Mouse (Mus musculus) c-Kit-positive CD71-positive TER-119-negative erythroid progenitor cells, embryonic 14.5 days (primary cell): ENCODE results near the gene Cep83.
A peak's percentile ranks its signal among the peaks of the same experiment; 100 is the strongest.
"Not testable (repeated sequence)": the region's sequence is repeated elsewhere in the genome, so short reads cannot be mapped to it uniquely, and the experiment has no call there.

ENCODE experiments used
- DNase-seq: peaks from one replicate; pipeline ENCODE4 v3.0.0-alpha.2; 2013; ENCODE audit warnings: low read depth

Cep83 gene

DNA sequence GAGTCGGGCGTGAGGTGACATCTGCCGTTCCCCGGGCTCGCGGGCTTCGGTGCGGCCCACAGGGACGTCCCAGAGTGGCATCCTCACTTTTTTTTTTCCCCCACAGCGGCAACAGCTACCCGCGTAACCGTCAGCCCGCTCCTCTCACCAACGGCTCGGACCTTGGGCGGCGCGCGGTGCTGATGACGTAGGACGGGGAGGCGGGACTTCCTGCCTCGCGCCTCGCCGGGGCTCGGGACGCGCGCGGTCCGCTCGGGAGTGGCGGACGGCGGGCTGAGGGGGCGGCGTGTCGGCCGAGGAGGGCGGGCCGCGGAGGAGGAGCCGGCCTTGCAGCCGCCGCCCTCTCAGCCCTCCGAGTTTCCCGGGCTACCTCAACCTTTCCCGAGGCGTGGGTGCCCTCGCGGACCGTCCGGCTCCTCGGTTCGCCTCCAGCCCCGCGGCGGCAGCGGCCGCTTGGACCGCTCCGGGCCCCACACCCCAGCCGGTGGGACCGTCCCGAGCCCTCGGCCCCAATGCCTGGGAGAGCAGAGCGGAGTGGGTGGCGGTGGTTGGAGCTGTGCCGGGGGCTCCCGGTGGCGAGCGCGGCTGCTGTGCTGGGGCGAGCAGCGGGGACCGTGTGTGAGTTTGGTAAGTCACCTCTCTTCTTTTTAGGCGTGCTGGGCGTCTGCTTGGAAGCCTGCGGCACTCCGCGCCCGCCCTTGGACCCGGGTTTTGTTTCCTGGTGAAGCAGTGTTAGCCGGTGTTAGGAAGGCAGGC, at the start of gene Cep83:
TSS of gene Cep83 (plus strand) at position 235 of the 756 bp plus-strand sequence.
- peak; percentile 83 for DNase-seq

DNA sequence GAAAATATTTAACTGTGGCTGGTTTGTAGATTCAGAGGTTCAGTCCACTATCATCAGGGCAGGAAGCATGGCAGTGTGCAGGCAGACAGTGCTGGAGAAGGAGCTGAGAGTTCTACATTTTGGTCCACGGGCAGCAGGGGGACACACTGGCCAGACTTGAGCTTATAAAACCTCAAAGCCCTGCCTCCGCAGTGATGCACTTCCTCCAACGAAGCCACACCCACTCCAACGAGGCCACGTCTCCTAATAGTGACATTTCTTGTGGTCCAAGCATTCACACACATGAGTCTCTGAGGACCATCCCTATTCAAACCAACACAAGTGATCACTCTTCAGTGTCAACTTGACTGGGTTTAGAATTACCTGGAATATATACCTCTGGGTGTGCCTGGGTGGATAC, 49.2 kb upstream of the Cep83 start:
- DNase-seq: no peak

DNA sequence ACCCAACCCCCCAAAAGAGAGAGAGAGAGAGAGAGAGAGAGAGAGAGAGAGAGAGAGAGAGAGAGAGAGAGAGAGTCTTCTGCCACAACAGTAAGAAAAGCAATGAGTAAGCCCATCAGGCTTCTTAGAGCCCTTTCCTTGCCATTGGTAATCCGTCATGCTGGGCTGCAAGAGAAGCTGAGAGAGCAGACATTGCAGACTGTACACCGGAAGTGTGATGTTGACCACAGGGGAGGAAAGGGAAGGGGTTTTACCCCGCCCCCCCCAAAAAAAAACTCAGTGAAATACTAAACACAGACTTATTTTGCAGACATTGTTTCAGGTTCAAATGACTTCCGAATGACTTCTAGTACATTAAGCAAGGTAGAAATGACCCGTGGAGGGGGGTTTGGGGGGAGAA, 48.4 kb upstream of the Cep83 start:
- DNase-seq: no peak

DNA sequence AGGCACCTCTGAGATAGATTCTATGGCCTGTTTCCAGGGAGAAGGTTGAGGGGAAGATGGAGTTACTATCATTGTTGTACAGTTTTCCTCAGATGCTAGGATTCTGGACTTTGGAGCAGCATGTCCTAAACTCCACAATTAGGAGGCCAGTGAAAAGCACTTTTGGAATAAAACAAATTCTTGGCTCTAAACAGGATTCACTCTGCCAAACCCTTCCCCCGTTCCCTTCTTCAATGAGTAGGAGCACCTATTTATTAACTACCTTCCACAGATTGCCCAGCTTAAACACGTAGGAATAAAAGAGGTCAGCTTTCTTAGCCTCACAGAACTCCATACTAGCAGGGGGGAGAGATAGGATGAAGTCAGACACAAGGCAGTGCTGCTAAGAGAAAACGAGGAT, 24.4 kb upstream of the Cep83 start:
- DNase-seq: no peak

DNA sequence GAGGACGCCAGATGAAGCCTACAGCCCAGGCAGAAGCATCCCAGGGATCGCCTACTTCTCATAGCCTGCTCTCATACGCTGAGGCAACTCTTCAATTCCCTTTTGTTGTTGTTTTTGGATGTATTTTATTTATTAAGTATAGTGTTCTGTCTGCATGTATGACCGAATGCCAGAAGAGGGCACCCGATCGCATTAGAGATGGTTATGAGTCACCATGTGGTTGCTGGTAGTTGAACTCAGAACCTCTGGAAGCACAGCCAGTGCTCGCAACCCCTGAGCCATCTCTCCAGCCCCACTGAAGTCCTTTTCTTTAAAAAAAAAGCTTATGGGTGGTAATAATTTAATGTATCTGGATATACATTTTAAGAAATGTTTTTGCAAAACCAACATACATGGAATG, 24.0 kb upstream of the Cep83 start:
- DNase-seq: no peak

- no peak for DNase-seq
These were observed 20.3 kb upstream of the Cep83 start for GRCm38 (mm10) chr10:94668147-94668546.

- DNase-seq: peak; percentile 65
These were observed 544 bp upstream of the Cep83 start for GRCm38 (mm10) chr10:94687801-94688419.

- no peak for DNase-seq
These were observed 689 bp downstream of the Cep83 start for GRCm38 (mm10) chr10:94689176-94689510.

DNA sequence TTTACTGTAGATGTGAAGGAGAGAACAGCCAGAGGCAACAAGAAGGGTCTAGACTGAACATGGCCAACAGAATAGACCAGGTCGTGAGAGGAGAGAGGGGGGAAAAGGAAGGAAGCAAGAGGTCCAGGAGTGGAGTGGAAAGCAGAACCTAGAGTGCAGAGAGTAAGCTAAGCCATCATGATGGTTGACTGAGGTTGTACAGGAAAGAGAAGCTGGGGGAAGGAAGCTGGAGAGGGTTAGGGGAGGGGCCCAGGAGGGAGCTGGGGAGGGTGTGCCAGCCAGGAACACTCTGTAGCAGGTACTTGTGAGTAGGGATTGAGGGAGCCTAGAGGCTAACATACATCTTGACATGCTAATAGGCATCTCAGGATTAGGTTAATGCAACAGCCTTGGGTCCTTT, 1.9 kb downstream of the Cep83 start:
- DNase-seq: no peak

DNA sequence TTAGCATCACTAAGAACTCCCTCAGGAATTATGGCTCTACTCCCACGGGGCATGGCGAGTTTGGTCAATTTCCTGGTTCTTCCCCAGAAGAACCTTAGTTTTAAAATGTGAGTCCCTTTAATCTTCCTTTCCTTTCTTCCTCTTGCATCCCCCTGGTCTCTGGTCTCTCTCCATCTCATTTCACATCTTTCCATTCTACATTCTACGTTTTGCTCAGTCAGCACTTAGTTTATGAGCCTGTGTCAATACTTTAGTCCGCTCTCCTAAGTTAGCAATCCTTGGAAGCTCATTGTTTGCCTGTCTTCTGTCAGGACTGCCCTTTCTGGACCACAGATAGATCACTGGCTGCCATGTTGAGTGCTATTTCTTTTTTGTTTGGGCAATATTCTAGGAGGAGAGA, 3.7 kb downstream of the Cep83 start:
- no peak for DNase-seq

- DNase-seq: no peak
These were observed 17.3 kb downstream of the Cep83 start for GRCm38 (mm10) chr10:94705643-94706258.

DNA sequence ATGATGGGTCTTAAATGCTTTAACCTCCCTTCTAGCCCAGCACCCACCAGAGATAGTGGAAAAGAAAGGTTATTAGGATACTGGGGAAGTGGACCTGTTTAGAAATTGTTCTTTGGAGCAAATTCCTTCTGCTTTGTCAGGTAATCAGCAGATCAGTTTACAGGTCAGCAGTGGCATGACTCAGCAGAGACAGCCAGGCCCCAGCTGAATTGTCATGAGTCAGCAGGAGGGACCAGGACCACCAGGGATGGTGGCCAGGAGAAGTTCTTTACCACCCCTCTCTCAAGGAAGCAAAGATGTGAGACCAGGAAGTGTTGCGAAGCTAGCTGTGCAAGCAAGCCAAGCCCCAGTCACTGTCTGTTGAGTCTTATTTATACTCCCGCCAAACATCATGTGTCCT, 18.2 kb downstream of the Cep83 start:
- no peak for DNase-seq

GRCm38 (mm10) chr10:94709622-94710319, 21.3 kb downstream of the Cep83 start:
- DNase-seq: no peak

GRCm38 (mm10) chr10:94710320-94710695, 21.9 kb downstream of the Cep83 start:
- no peak for DNase-seq

- no peak for DNase-seq
These were observed 31.8 kb downstream of the Cep83 start for GRCm38 (mm10) chr10:94720300-94720699.

DNA sequence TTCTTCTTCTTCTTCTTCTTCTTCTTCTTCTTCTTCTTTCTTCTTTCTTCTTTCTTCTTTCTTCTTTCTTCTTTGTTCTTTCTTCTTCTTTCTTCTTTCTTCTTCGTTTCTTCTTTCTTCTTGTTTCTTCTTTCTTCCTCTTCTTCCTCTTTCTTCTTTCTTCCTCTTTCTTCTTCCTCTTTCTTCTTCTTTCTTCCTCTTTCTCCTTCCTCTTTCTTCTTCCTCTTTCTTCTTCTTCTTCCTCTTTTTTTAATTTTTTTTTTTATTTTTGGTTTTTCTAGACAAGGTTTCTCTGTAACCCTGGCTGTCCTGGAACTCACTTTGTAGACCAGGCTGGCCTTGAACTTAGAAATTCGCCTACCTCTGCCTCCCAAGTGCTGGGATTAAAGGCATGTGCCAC, 39.6 kb downstream of the Cep83 start:
- DNase-seq: not testable (repeated sequence)

- no peak for DNase-seq
These were observed 42.0 kb downstream of the Cep83 start for GRCm38 (mm10) chr10:94730445-94730844.

- peak; percentile 30 for DNase-seq
These were observed 46.4 kb downstream of the Cep83 start for GRCm38 (mm10) chr10:94734829-94735228.

GRCm38 (mm10) chr10:94740221-94740620, 51.8 kb downstream of the Cep83 start:
- DNase-seq: no peak

DNA sequence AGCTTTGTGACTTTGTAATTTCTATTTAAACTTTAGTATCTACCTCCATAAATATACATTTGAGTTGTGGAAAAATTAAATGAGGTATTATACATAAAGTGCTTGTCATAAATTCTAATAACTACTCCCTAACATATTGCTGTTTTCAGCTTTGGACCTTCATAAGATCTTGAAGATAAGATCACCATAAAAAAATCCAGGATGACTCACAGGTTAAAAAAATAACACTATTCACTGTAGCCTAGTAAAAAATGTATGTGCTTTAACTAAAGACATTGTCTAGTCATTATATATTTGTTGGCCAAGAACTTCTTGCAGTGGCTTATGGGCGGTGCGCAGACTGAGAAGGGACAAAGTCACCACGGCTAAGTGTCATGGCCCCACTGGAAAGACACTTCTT, 53.0 kb downstream of the Cep83 start:
- DNase-seq: no peak

DNA sequence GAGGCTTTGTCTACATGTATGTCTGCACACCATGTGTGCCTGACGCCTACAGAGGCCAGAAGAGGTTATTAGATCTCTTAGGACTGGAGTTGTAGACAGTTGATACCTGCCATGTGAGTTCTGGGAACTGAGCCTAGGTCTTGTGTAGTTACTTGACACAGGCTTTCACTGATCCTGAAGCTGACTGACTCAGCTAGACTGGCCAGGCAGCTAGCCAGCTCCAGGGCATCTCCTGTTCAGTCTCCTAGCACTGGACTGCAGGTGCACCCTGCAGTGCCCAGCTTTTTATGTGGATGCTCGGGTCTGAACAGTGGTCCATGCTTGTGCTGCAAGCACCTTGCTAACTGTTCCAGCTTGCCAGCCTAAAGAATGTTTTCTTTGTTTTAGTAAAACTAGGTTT, 58.6 kb downstream of the Cep83 start:
- DNase-seq: no peak

GRCm38 (mm10) chr10:94771496-94771895, 83.0 kb downstream of the Cep83 start:
- no peak for DNase-seq

GRCm38 (mm10) chr10:94777576-94777975, 89.1 kb downstream of the Cep83 start:
- DNase-seq: no peak
